ENCODE assay signal across 8 mouse cellular contexts in the genomic region with DNA sequence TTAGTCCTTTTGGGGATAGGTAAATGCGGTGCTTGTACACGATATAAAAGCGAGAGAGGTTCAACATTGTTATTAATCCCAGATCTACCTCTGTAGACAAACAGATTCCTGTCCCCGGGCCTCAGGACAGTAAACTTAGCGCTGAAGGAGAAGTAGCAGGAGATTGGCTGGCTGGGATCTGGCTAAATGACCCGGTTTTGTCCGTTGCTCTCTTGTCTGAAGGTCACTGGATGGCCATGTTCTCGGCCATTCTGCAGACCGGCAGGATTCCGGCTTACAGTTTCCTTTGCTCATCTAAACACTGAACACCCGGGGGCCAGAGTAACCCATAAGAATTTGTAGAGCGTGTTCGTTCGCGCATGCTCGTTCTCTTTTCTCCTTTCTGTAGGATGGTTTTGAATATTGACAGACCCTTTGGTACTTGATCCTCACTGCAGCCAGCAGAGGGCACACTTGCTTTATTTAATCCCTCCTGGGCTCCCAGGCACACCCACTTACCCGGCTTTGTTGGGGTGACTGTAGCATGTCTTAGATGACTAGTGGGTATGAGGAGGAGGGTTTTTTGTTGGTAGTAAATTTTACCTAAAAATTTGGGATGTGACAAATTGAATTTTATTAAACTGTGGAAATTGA. TPM values are rescaled to one million over a fixed set of nuclear protein-coding genes. Genes with fewer than 3 reads are reported as not detected.
DNase-seq lines count a peak whose midpoint lies in the region; ATAC-seq and TF ChIP-seq lines count a peak whose summit lies in the region.

No protein-coding gene starts in this region.

- peak overlapping the region in 2 of 3 experiments; percentile 13 to 23 for H3K4me3 ChIP-seq in CH12.LX (replicated peaks in 1 of 3; ENCODE audit: low read depth in 2 of 3, low read length in 2 of 3, poor library complexity in 1 of 3)
- peak overlapping the region; percentile 25 for H3K4me3 ChIP-seq in forebrain, embryonic 14.5 days (ENCODE audit: low read depth, low read length)
- peak overlapping the region; percentile 32 for H3K4me3 ChIP-seq in liver, embryonic 16.5 days (ENCODE audit: low read depth, low read length)
- H3K4me3 ChIP-seq in neural tube, embryonic 12.5 days: peak overlapping the region; percentile 16; the same call in 1 of the 2 replicates
- peak overlapping the region; percentile 37 for H3K4me3 ChIP-seq in stomach, embryonic 16.5 days (replicated peaks; ENCODE audit: low read length)

- peaks cover 0 to 8% of the 10 kb centered on the region in 2 experiments; a peak in 1 of 4 replicates for H3K4me1 ChIP-seq in CH12.LX (ENCODE audit: control insufficient read depth in 1 of 2, insufficient read depth in 2 of 2)
- H3K4me1 ChIP-seq in forebrain, embryonic 14.5 days (ENCODE audit: control insufficient read depth, insufficient read depth, low read length): peaks cover 18% of the 10 kb centered on the region
- no peaks in the 10 kb centered on the region; the same call in 1 of the 2 replicates for H3K4me1 ChIP-seq in liver, embryonic 16.5 days (ENCODE audit: control insufficient read depth, low read depth, low read length)
- H3K4me1 ChIP-seq in neural tube, embryonic 12.5 days: peaks cover 19% of the 10 kb centered on the region; the same call in 1 of the 2 replicates
- peaks cover 8% of the 10 kb centered on the region; the same call in 1 of the 2 replicates for H3K4me1 ChIP-seq in stomach, embryonic 16.5 days (ENCODE audit: control insufficient read depth, insufficient read depth, low read length)

- 18% methylated on average over 17 of the region's 17 CpGs for WGBS in forebrain, embryonic 14.5 days
- 14% methylated on average over 17 of the region's 17 CpGs for WGBS in liver, embryonic 16.5 days (ENCODE audit: insufficient replicate concordance)
- WGBS in neural tube, embryonic 12.5 days: 19% methylated on average over 17 of the region's 17 CpGs
- WGBS in stomach, embryonic 16.5 days: 15% methylated on average over 17 of the region's 17 CpGs

- H3K9ac ChIP-seq in CH12.LX (ENCODE audit: insufficient read depth, low read depth): 0 out of 2 replicates have a peak overlapping the region, but pooled peaks have one; percentile 53
- H3K9ac ChIP-seq in forebrain, embryonic 14.5 days (ENCODE audit: low read length): peak overlapping the region; percentile 53; the same call in 1 of the 2 replicates
- no peak overlapping the region for H3K9ac ChIP-seq in liver, embryonic 16.5 days (ENCODE audit: low read depth, low read length)
- 0 out of 2 replicates have a peak overlapping the region, but pooled peaks have one; percentile 48 for H3K9ac ChIP-seq in neural tube, embryonic 12.5 days
- peak overlapping the region; percentile 59 for H3K9ac ChIP-seq in stomach, embryonic 16.5 days (ENCODE audit: low read length)

- intact Hi-C loops in heart, postnatal 14 days (cut with DNase I): loop anchor here (1.0 to 10.0 kb wide), 3 partner anchors 622 to 1010 kb away; no protein-coding TSS in a partner anchor

- no peak for TF ChIP-seq POLR2A in CH12.LX (IDR thresholded peaks at IDR 0.05; ENCODE audit: low read depth, low read length)

- peak; percentile 72 for ATAC-seq in forebrain, embryonic 14.5 days
- peak; percentile 68; the same call in 1 of the 2 replicates for ATAC-seq in liver, embryonic 16.5 days (ENCODE audit: low read depth)
- ATAC-seq in neural tube, embryonic 12.5 days (ENCODE audit: low FRiP score, low read depth): peak; percentile 71
- peak; percentile 69; the same call in 1 of the 2 replicates for ATAC-seq in stomach, embryonic 16.5 days (ENCODE audit: insufficient read depth, low FRiP score)

- no peaks in the 10 kb centered on the region for H3K9me3 ChIP-seq in CH12.LX (replicated peaks; ENCODE audit: low read length)
- no peaks in the 10 kb centered on the region for H3K9me3 ChIP-seq in forebrain, embryonic 14.5 days (replicated peaks; ENCODE audit: control insufficient read depth, low read length)
- H3K9me3 ChIP-seq in liver, embryonic 16.5 days (replicated peaks; ENCODE audit: control insufficient read depth, low read length): no peaks in the 10 kb centered on the region
- H3K9me3 ChIP-seq in neural tube, embryonic 12.5 days: no peaks in the 10 kb centered on the region
- no peaks in the 10 kb centered on the region for H3K9me3 ChIP-seq in stomach, embryonic 16.5 days (replicated peaks; ENCODE audit: control insufficient read depth, low read length)

- peak; percentile 94 for TF ChIP-seq RAD21 in CH12.LX (IDR thresholded peaks at IDR 0.05; ENCODE audit: low read depth, low read length)

- no peak overlapping the region for H3K27ac ChIP-seq in CH12.LX (ENCODE audit: insufficient read depth, low read depth)
- H3K27ac ChIP-seq in forebrain, embryonic 14.5 days (ENCODE audit: low read depth, low read length): no peak overlapping the region
- H3K27ac ChIP-seq in liver, embryonic 16.5 days (ENCODE audit: low read length): no peak overlapping the region
- H3K27ac ChIP-seq in neural tube, embryonic 12.5 days: no peak overlapping the region
- H3K27ac ChIP-seq in stomach, embryonic 16.5 days (ENCODE audit: low read length): no peak overlapping the region

- no peak for TF ChIP-seq EP300 in CH12.LX (IDR thresholded peaks at IDR 0.05; ENCODE audit: low read length)

- peaks cover 0 to 5% of the 10 kb centered on the region in 2 experiments for H3K36me3 ChIP-seq in CH12.LX (replicated peaks in 1 of 2; ENCODE audit: control insufficient read depth in 1 of 2, insufficient read depth in 1 of 2, low read length in 1 of 2)
- H3K36me3 ChIP-seq in forebrain, embryonic 14.5 days (ENCODE audit: control insufficient read depth, insufficient read depth, low read length): no peaks in the 10 kb centered on the region
- no peaks in the 10 kb centered on the region for H3K36me3 ChIP-seq in liver, embryonic 16.5 days (ENCODE audit: control insufficient read depth, insufficient read depth)
- H3K36me3 ChIP-seq in neural tube, embryonic 12.5 days: no peaks in the 10 kb centered on the region
- H3K36me3 ChIP-seq in stomach, embryonic 16.5 days (ENCODE audit: control insufficient read depth, insufficient read depth, low read length): no peaks in the 10 kb centered on the region

- peak; percentile 45 to 90; a peak in 3 of 4 replicates for TF ChIP-seq CTCF in CH12.LX (conservative IDR thresholded peaks at IDR 0.05 in 1 of 2, IDR thresholded peaks at IDR 0.05 in 1 of 2; ENCODE audit: low read depth in 2 of 2, low read length in 2 of 2)

- no peaks in the 10 kb centered on the region for H3K79me2 ChIP-seq in CH12.LX (replicated peaks; ENCODE audit: control insufficient read depth, extremely low read depth, insufficient read depth, poor library complexity, severe bottlenecking)

- dilution Hi-C loops in CH12.LX (cut with MboI; ENCODE audit: extremely low pct_ligation_motif_present, extremely low pct_unique_long_range_greater_than_20kb, low sequenced_read_pairs): no loop called here

- no peaks in the 10 kb centered on the region for H3K27me3 ChIP-seq in CH12.LX (replicated peaks)
- H3K27me3 ChIP-seq in forebrain, embryonic 14.5 days (replicated peaks; ENCODE audit: control insufficient read depth, insufficient read depth, low read length): no peaks in the 10 kb centered on the region
- H3K27me3 ChIP-seq in liver, embryonic 16.5 days (ENCODE audit: control insufficient read depth, insufficient read depth, low read depth, low read length): peaks cover 12% of the 10 kb centered on the region
- H3K27me3 ChIP-seq in neural tube, embryonic 12.5 days (replicated peaks): no peaks in the 10 kb centered on the region
- no peaks in the 10 kb centered on the region for H3K27me3 ChIP-seq in stomach, embryonic 16.5 days (ENCODE audit: control insufficient read depth, insufficient read depth, low read length)

- DNase-seq in CH12.LX (ENCODE audit: extremely low read depth): peak; percentile 89
- DNase-seq in c-Kit-positive CD71-positive TER-119-positive erythroid progenitor cells, embryonic 14.5 days (ENCODE audit: low spot score): peak; percentile 57
- DNase-seq in forebrain, embryonic 14.5 days (ENCODE audit: low spot score): peak; percentile 97
- DNase-seq in heart, postnatal 14 days: peak; percentile 85 to 89
- peak; percentile 91 for DNase-seq in kidney, postnatal 4 days

- H3K4me2 ChIP-seq in CH12.LX (ENCODE audit: insufficient read depth, low read depth, poor library complexity, severe bottlenecking): peak overlapping the region; percentile 81
- peak overlapping the region; percentile 50 for H3K4me2 ChIP-seq in forebrain, embryonic 14.5 days (ENCODE audit: low read length)
- peak overlapping the region; percentile 41 for H3K4me2 ChIP-seq in liver, embryonic 16.5 days (ENCODE audit: low read depth, low read length)
- H3K4me2 ChIP-seq in neural tube, embryonic 12.5 days (replicated peaks): peak overlapping the region; percentile 63
- peak overlapping the region; percentile 61 for H3K4me2 ChIP-seq in stomach, embryonic 16.5 days (ENCODE audit: low read depth, low read length)

- in situ Hi-C loops in CH12.LX (cut with MboI; ENCODE audit: low pct_ligation_motif_present, low pct_unique_long_range_greater_than_20kb, low sequenced_read_pairs): loop anchor here (5.0 to 10.0 kb wide), 2 partner anchors 370 to 702 kb away; no protein-coding TSS in a partner anchor

TF ChIP-seq in CH12.LX, 34 proteins besides CTCF, POLR2A, EP300 and RAD21 (continues in another document):
- TF ChIP-seq PAX5 (IDR thresholded peaks at IDR 0.05; ENCODE audit: low read length): no peak
- TF ChIP-seq MAX (IDR thresholded peaks at IDR 0.05; ENCODE audit: low read length): no peak
- no peak for TF ChIP-seq ELF1 (IDR thresholded peaks at IDR 0.05; ENCODE audit: low read depth, low read length)
- TF ChIP-seq KAT2A (IDR thresholded peaks at IDR 0.05; ENCODE audit: insufficient replicate concordance, low read length): no peak

RNA-seq across cellular contexts. Expression of a gene that starts 6.0 kb away (rescaled TPM):
- total RNA-seq in CH12.LX (2012; rRNA removed): 3.7 and 3.9 TPM in 2 replicates
- 5.5 and 6.4 TPM in 2 replicates for total RNA-seq in CH12.LX (2014; rRNA removed)
- 6.1 and 7.0 TPM in 2 replicates for polyA plus RNA-seq in CH12.LX (2012; ENCODE audit: insufficient read length, low read depth)
- 89.5 and 96.5 TPM in 2 replicates for polyA plus RNA-seq in forebrain, embryonic 14.5 days (2014; fragmentation: Nextera tagmentation; extraction: Ambion mirVana)
- total RNA-seq in heart, postnatal 14 days (2021): 10 to 100 TPM; 11.2 to 11.3 TPM
- polyA plus RNA-seq in liver, embryonic 16.5 days (2015; fragmentation: Nextera tagmentation; extraction: Ambion mirVana): 0.76 and 0.86 TPM in 2 replicates
- 28.8 and 35.3 TPM in 2 replicates for polyA plus RNA-seq in neural tube, embryonic 12.5 days (2016; fragmentation: Nextera tagmentation; extraction: Ambion mirVana)
- 8.5 and 9.3 TPM in 2 replicates for polyA plus RNA-seq in stomach, embryonic 16.5 days (2015; fragmentation: Nextera tagmentation; extraction: Ambion mirVana)

RNA-seq across cellular contexts. Expression of a gene that starts 36.7 kb away (rescaled TPM):
- total RNA-seq in CH12.LX (2012; rRNA removed): 26.2 and 31.0 TPM in 2 replicates
- total RNA-seq in CH12.LX (2014; rRNA removed): 75.7 and 80.9 TPM in 2 replicates
- 36.8 and 37.9 TPM in 2 replicates for polyA plus RNA-seq in CH12.LX (2012; ENCODE audit: insufficient read length, low read depth)
- polyA plus RNA-seq in forebrain, embryonic 14.5 days (2014; fragmentation: Nextera tagmentation; extraction: Ambion mirVana): 38.0 and 41.9 TPM in 2 replicates
- 10 to 100 TPM; 22.9 to 24.4 TPM for total RNA-seq in heart, postnatal 14 days (2021)
- polyA plus RNA-seq in liver, embryonic 16.5 days (2015; fragmentation: Nextera tagmentation; extraction: Ambion mirVana): 29.5 and 32.2 TPM in 2 replicates
- 29.2 and 30.1 TPM in 2 replicates for polyA plus RNA-seq in neural tube, embryonic 12.5 days (2016; fragmentation: Nextera tagmentation; extraction: Ambion mirVana)
- 53.1 and 59.9 TPM in 2 replicates for polyA plus RNA-seq in stomach, embryonic 16.5 days (2015; fragmentation: Nextera tagmentation; extraction: Ambion mirVana)
